Mouse (Mus musculus): ENCODE results near the gene Cadm3. TPM values are rescaled to one million over a fixed set of nuclear protein-coding genes. Genes with fewer than 3 reads are reported as not detected.

Gene Cadm3
- polyA plus RNA-seq (2012) = 0.19 and 0.34 TPM in 2 replicates

DNA sequence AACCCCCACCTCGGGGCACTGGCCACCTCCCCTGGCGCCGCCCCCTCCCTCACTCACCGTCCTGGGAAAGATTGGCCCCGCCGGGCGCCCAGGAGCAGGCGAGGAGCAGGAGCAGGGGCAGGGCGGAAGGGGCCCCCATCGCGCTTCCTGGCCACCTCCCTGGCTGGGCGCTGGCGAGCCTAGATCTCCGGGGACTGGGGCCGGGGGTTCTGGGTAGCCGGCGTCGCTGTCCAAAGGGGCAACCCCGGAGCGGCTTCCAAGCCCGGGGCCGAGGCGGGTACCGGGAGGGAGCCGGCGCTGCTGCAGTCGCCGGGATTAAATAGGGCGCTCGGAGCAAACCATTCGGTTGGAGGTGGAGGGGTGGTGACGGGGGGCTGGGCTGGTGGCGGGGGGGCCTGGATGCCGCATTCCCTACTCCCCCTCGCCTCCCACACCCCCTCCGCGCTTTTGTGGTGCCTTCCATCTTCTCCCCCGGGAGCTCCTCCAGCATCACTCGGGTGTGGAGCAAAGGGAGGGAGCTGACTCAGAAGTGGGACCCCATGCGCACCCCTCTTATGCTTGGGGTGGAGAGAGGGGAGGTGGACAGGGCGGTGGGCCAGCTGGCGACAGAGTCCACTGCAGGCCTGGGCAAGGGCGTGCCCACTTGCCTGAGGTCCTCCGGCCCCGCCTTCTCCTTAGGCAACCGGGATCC is at the start of gene Cadm3:
Cadm3 (minus strand) TSS at position 340 of the 691 bp plus-strand sequence.

GRCm38 (mm10) chr1:173350372-173350957 is 17.0 kb downstream of the Cadm3 start, which contains the start of gene Aim2:
TSS of gene Aim2 (plus strand) at chr1:173350879.

GRCm38 (mm10) chr1:173333312-173334253 is 33.9 kb downstream of the Cadm3 start, which contains the start of gene Ackr1:
TSS of gene Ackr1 (minus strand) at chr1:173333750.

Other genes with a start within 250 kb of the Cadm3 start
- not detected in 2 replicates for gene Olfr1408, start 230.3 kb downstream of the Cadm3 start, polyA plus RNA-seq (2012)
- gene Olfr1406, start 177.1 kb downstream of the Cadm3 start, polyA plus RNA-seq (2012) = not detected in 2 replicates
- not detected in 2 replicates for gene Olfr218, start 169.9 kb downstream of the Cadm3 start, polyA plus RNA-seq (2012)
- not detected in 2 replicates for gene Olfr1404, start 155.3 kb downstream of the Cadm3 start, polyA plus RNA-seq (2012)
- 0.15 and 0.29 TPM in 2 replicates for gene Fcer1a, start 140.5 kb downstream of the Cadm3 start, polyA plus RNA-seq (2012)
- not detected in 2 replicates for gene Olfr418, start 101.7 kb downstream of the Cadm3 start, polyA plus RNA-seq (2012)
- not detected in 2 replicates for gene Mptx2, start 89.9 kb downstream of the Cadm3 start, polyA plus RNA-seq (2012)
- not detected in 2 replicates for gene Ackr1, start 33.9 kb downstream of the Cadm3 start, polyA plus RNA-seq (2012)
- 3.0 and 4.7 TPM in 2 replicates for gene Aim2, start 16.8 kb downstream of the Cadm3 start, polyA plus RNA-seq (2012)
- 0.03 and 1.3 TPM in 2 replicates for gene Ifi206, start 123.3 kb upstream of the Cadm3 start, polyA plus RNA-seq (2012)
- not detected in 2 replicates for gene Ifi214, start 168.3 kb upstream of the Cadm3 start, polyA plus RNA-seq (2012)
- 0.07 and 0.08 TPM in 2 replicates for gene Ifi213, start 231.6 kb upstream of the Cadm3 start, polyA plus RNA-seq (2012)